Mouse (Mus musculus): Measurements from ENCODE around the gene Rpl37a.

DNA sequence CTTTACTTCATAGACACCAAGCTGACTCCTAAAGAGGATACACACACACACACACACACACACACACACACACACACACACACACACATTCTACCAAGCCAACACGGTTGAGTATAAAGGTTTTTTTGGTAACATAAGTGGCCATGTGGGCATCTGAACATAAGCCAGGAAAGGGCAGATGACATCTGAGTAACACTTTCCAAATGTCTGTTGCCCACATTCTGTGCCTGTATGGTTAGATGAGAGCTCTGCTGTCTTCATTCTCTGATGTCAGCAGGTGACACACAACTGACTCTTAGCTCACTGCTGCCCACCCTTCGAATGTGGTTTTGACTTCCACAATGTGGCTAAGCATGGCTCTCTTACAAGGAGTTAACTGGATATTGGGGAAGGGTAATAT is 13.3 kb downstream of the Rpl37a start:
- no peak for TF ChIP-seq POLR2A (IDR thresholded peaks at IDR 0.05; ENCODE audit: control insufficient read depth, extremely low read depth, insufficient read depth, low read length, poor library complexity)
- TF ChIP-seq CTCF (IDR thresholded peaks at IDR 0.05; ENCODE audit: borderline replicate concordance, control insufficient read depth, extremely low read depth, insufficient read depth, low read length, poor library complexity), result no peak

All from thymus, adult 2 months (tissue).